Mouse (Mus musculus) heart, embryonic 14.5 days (tissue): ENCODE measurements around the gene Arhgap33. TPM values are rescaled to one million over a fixed set of nuclear protein-coding genes. Genes with fewer than 3 reads are reported as not detected.

Source experiments
- ATAC-seq: fragments of 200-750 bp; cut with Nextera tagmentation; 2 replicates; pipeline ENCODE4 v1.8.0; 2017; ENCODE audit warnings: low read depth, moderate TSS enrichment; ENCODE audit not compliant: insufficient number of reproducible peaks, insufficient read depth, low FRiP score
- H3K27ac ChIP-seq, 2 experiments: fragments of 200-500 bp in 1 of 2; fragments of 300-500 bp in 1 of 2; sonication (generic) in 1 of 2; replicated peaks in 1 of 2; 2 replicates each; pipeline ENCODE4 v1.5.1; 2012 to 2014; ENCODE audit warnings: low read depth in 2 of 2, low read length in 2 of 2, control low read depth in 1 of 2, mild to moderate bottlenecking in 1 of 2, mixed read lengths in 1 of 2; ENCODE audit not compliant: control insufficient read depth in 1 of 2, insufficient read depth in 1 of 2
- H3K27me3 ChIP-seq: fragments of 300-500 bp; sonication (generic); 2 replicates; pipeline ENCODE4 v1.6.1; 2014; ENCODE audit warnings: mild to moderate bottlenecking, low read length, control low read depth; ENCODE audit not compliant: control insufficient read depth, insufficient read depth
- H3K36me3 ChIP-seq: fragments of 300-500 bp; sonication (generic); 2 replicates; pipeline ENCODE4 v1.6.1; 2014; ENCODE audit warnings: mild to moderate bottlenecking, control low read depth, low read length, mixed read lengths; ENCODE audit not compliant: control insufficient read depth, insufficient read depth
- H3K4me1 ChIP-seq, 2 experiments: fragments of 200-500 bp in 1 of 2; fragments of 300-500 bp in 1 of 2; sonication (generic) in 1 of 2; 2 replicates each; pipeline ENCODE4 v1.6.1; 2012 to 2014; ENCODE audit warnings: low read length in 2 of 2, control low read depth in 1 of 2, mixed read lengths in 1 of 2; ENCODE audit not compliant: control insufficient read depth in 2 of 2, insufficient read depth in 2 of 2
- H3K4me2 ChIP-seq: fragments of 300-500 bp; sonication (generic); 2 replicates; pipeline ENCODE4 v1.6.1; 2014; ENCODE audit warnings: mild to moderate bottlenecking, low read length
- H3K4me3 ChIP-seq, 2 experiments: fragments of 200-500 bp in 1 of 2; fragments of 300-500 bp in 1 of 2; sonication (generic) in 1 of 2; 2 replicates each; pipeline ENCODE4 v1.5.1; 2012 to 2014; ENCODE audit warnings: low read length in 2 of 2, mild to moderate bottlenecking in 2 of 2, control low read depth in 1 of 2, low read depth in 1 of 2, moderate library complexity in 1 of 2; ENCODE audit not compliant: control insufficient read depth in 1 of 2, insufficient read depth in 1 of 2
- H3K9ac ChIP-seq: fragments of 300-500 bp; sonication (generic); 2 replicates; pipeline ENCODE4 v1.6.1; 2014; ENCODE audit warnings: mild to moderate bottlenecking, low read length
- H3K9me3 ChIP-seq: fragments of 300-500 bp; sonication (generic); 2 replicates; pipeline ENCODE4 v1.6.1; 2016; ENCODE audit warnings: low read length, control low read depth; ENCODE audit not compliant: control insufficient read depth
- WGBS: fragments of 180-500 bp; shearing (Covaris S2); extraction: QIAGEN DNeasy Blood & Tissue Kit; methylation state at CpG from one replicate; pipeline ENCODE4 v1.1.7; 2014; 5-methylcytosine and 5-hydroxymethylcytosine counted together
- polyA plus RNA-seq: library from polyadenylated mRNA; unstranded; fragments of >200 nt; fragmentation: Nextera tagmentation; extraction: Ambion mirVana; gene quantifications from 2 replicates; pipeline ENCODE4 v1.2.1, GENCODE M21; 2014

Arhgap33 gene
- 7.2 and 9.0 TPM in 2 replicates for polyA plus RNA-seq

GRCm38 (mm10) chr7:30534633-30535577, at the start of gene Arhgap33:
Gene Arhgap33, minus strand, starts transcription at chr7:30535060.
- Histone ChIP-seq H3K4me3 (peak within 1 kb of the TSS; percentile 74 to 76), H3K4me2 (peak within 1 kb of the TSS; percentile 97), H3K27me3 (no peaks in the 10 kb centered on the region), H3K27ac (0 out of 4 replicates have a peak within 1 kb of the TSS, but pooled peaks of 1 of the 2 experiments have one; percentile 47), H3K9me3 (no peaks in the 10 kb centered on the region), H3K4me1 (peaks cover 17 to 30% of the 10 kb centered on the region in 2 experiments), H3K36me3 (peaks cover 38% of the 10 kb centered on the region), H3K9ac (peak within 1 kb of the TSS; percentile 81)
- under 1% methylated on average over 60 of the region's 84 CpGs for WGBS
- peak; percentile 96 for ATAC-seq

- Histone ChIP-seq H3K9ac (no peak overlapping the region), H3K4me2 (no peak overlapping the region), H3K36me3 (peaks cover 75% of the 10 kb centered on the region), H3K9me3 (no peaks in the 10 kb centered on the region), H3K4me3 (no peak overlapping the region), H3K27ac (no peak overlapping the region), H3K4me1 (peaks cover 3 to 10% of the 10 kb centered on the region in 2 experiments; a peak in 3 of 4 replicates), H3K27me3 (no peaks in the 10 kb centered on the region)
- ATAC-seq, result no peak
- 88% methylated on average over 10 of the region's 10 CpGs for WGBS
Observed at GRCm38 (mm10) chr7:30584339-30584738, 49.5 kb upstream of the Arhgap33 start.

GRCm38 (mm10) chr7:30581547-30581946, 46.7 kb upstream of the Arhgap33 start:
- H3K36me3 ChIP-seq, result peaks cover 100% of the 10 kb centered on the region
- WGBS, result 91% methylated on average over 16 of the region's 16 CpGs
- H3K4me3 ChIP-seq, result no peak overlapping the region
- no peak for ATAC-seq
- no peaks in the 10 kb centered on the region for H3K9me3 ChIP-seq
- H3K4me2 ChIP-seq, result no peak overlapping the region
- no peaks in the 10 kb centered on the region for H3K27me3 ChIP-seq
- no peak overlapping the region for H3K27ac ChIP-seq
- no peak overlapping the region for H3K9ac ChIP-seq
- H3K4me1 ChIP-seq, result no peaks in the 10 kb centered on the region

GRCm38 (mm10) chr7:30579950-30580349, 45.1 kb upstream of the Arhgap33 start:
- Histone ChIP-seq H3K4me3 (no peak overlapping the region), H3K27me3 (no peaks in the 10 kb centered on the region), H3K36me3 (peaks cover 100% of the 10 kb centered on the region), H3K4me2 (no peak overlapping the region), H3K9ac (no peak overlapping the region), H3K4me1 (no peaks in the 10 kb centered on the region), H3K27ac (no peak overlapping the region), H3K9me3 (no peaks in the 10 kb centered on the region)
- WGBS, result 92% methylated on average over 8 of the region's 8 CpGs
- ATAC-seq, result no peak

GRCm38 (mm10) chr7:30572969-30573368, 38.1 kb upstream of the Arhgap33 start:
- WGBS, result 55% methylated on average over 2 of the region's 2 CpGs
- no peak overlapping the region for H3K4me2 ChIP-seq
- H3K4me1 ChIP-seq, result no peaks in the 10 kb centered on the region
- H3K27me3 ChIP-seq, result no peaks in the 10 kb centered on the region
- no peaks in the 10 kb centered on the region for H3K9me3 ChIP-seq
- no peak overlapping the region for H3K9ac ChIP-seq
- peaks cover 100% of the 10 kb centered on the region for H3K36me3 ChIP-seq
- no peak for ATAC-seq
- no peak overlapping the region for H3K4me3 ChIP-seq
- H3K27ac ChIP-seq, result no peak overlapping the region

GRCm38 (mm10) chr7:30572389-30572788, 37.5 kb upstream of the Arhgap33 start:
- H3K9ac ChIP-seq, result no peak overlapping the region
- WGBS, result 77% methylated on average over 5 of the region's 5 CpGs
- H3K4me3 ChIP-seq, result no peak overlapping the region
- H3K4me2 ChIP-seq, result no peak overlapping the region
- no peaks in the 10 kb centered on the region for H3K27me3 ChIP-seq
- ATAC-seq, result no peak
- H3K27ac ChIP-seq, result no peak overlapping the region
- H3K9me3 ChIP-seq, result no peaks in the 10 kb centered on the region
- no peaks in the 10 kb centered on the region for H3K4me1 ChIP-seq
- H3K36me3 ChIP-seq, result peaks cover 100% of the 10 kb centered on the region

- no peak overlapping the region for H3K4me3 ChIP-seq
- no peak overlapping the region for H3K4me2 ChIP-seq
- no peaks in the 10 kb centered on the region for H3K9me3 ChIP-seq
- peaks cover 84% of the 10 kb centered on the region for H3K36me3 ChIP-seq
- no peaks in the 10 kb centered on the region for H3K27me3 ChIP-seq
- H3K27ac ChIP-seq, result no peak overlapping the region
- ATAC-seq, result no peak
- peaks cover 0 to 3% of the 10 kb centered on the region in 2 experiments; a peak in 1 of 4 replicates for H3K4me1 ChIP-seq
- H3K9ac ChIP-seq, result no peak overlapping the region
- 89% methylated on average over 11 of the region's 11 CpGs for WGBS
Observed at GRCm38 (mm10) chr7:30567555-30567954, 32.7 kb upstream of the Arhgap33 start.
